Mouse (Mus musculus) cerebellum, postnatal 36 days (tissue): Measurements from ENCODE around the gene Agxt2.

Experiments used
- DNase-seq, 2 experiments: peaks; one replicate each; pipeline ENCODE4 v3.0.0; 2021 to 2022; ENCODE audit warnings: mixed read lengths in 2 of 2

Agxt2 gene

DNA sequence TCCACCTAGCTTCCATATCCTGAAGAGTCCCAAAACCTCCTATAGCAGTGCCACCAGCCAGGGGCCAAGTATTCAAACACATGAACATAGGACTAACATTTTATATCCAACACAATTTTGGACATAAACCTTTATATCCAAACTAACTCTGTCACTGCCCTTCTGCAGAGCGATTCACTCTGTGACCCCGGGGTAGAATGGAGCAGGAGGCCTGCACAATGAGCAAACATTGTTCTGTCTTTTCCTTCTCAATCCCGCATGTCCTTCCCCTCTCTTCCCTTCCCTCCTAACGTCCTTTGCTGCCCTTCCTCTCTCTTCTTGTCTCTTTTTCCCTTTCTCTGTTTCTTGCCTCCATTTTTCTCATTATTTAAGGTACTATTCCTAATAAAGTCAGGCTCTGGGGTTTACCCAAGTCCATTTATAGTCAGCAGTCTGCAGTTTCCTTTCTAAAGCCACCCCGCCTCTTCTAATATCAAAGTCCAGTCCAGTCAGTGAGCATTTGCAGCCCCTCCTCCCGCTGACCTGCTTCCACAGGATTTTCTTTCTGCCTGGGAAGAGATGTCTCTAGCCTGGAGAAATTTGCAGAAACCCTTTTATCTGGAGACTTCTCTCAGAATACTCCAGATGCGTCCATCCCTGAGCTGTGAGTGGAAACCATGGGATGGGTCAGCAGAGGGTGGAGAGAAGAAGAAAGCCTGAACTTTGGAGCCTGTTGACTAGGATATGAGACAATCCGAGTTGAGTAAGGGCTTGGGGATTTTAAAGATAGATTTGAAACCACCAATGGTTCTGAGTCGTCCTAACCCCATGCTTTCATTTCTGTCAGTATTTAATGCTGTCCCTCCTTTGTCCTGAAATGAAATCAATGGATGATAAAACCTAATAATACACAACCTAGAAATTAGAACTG, at the start of gene Agxt2:
TSS of gene Agxt2 (plus strand) at position 494 of the 910 bp plus-strand sequence.
- DNase-seq, result no peak

DNA sequence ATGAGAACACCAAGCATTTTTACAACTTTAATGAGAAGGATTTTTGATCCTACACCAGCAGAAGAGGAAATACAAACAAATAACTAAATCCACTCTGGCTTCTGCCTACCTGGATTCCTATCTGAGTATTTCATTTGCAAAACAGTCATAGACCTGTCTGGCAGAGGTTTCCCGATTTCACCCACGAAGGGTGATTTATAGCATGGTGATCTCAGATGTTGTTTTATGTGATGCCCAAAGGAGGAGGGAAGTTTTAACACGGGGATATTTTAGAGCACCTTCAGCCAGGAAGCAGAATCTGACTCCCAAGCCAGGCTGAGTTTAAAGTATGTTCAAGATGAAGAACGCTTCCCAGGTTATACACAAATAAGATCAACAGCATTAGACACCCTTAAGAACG, 46.5 kb upstream of the Agxt2 start:
- no peak for DNase-seq

DNA sequence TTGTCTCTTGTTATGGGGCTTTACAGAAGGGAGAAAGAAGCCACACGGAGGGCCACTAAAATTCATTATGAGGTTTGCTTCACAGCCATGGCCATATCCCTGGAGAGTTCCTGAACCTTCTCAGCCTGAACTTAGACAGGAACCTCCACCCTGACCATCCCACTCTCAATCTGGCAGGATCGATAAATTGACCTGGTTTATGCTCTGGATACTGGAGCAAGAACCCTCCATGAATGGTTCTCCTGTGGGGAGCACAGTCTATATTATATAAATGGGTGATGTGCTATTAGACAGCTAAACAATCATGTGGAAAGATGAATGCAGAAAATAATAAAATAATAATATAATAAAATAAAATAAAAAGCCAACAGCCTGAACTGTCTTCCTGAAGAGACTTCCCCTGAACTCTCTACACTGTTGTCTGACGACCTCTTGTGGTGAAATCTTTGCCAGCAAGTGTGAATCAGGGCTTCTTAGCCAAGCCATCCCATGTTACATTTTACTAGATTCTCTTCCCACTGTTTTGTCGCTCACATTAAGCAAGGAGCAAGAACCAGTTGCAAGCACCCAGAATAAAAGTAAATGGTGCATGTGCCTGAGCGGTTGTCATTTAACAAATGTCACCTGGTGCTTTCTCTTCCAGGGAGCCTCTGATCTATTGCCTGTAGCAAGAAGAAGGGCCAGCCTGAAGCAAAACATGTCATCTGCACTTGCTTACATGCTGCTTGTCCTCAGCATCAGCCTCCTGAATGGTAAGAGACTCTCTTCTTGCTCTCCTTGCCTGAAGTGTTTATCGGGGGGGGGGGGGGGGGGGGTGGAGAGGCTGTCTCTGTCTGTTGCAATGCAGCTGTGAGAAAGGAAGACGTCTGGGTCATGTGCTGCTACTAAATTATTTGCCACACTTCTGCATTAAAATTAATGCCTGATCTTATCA, 44.5 kb upstream of the Agxt2 start:
- peak; percentile 13 to 17 for DNase-seq

DNA sequence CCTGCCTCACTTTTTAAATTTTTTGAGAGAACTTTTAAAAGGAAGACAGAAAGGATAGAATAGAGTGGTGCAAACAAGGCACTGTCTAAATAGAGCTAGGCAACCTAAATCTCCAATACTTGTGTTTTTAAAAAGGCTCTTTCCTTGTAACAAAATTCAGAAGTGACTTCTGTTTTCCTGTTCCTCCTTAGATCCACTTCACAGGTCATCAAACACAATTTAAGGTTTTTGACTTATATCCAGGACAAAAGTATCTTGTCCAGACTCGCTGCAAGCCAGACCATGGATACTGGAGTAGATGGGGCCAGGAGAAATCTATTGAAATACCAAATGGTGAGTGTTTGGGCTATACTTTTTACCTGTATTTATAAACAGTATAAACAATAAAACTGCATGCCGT, 33.3 kb upstream of the Agxt2 start, which contains the start of gene Gm21973:
TSS of gene Gm21973 (plus strand) at position 301 of the 400 bp plus-strand sequence.
- no peak for DNase-seq

DNA sequence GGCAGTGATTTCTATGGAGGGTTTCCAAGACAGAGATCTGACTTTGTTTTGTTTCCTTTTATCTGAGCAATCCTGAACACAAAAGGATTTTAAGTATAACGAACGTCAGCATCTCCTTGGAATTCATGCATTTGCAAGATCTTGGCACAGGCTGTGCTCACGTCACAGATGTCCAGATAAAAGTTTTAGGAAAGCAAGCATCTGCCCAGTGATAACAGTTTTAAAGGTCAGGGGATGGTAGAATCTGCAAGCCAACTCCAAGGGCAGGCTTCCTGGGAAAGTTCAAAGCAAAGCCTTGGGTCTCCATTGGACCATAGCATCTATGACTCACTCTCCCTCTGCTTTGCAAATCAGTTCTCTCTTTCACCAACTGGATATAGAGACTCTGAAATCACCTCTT, 27.7 kb upstream of the Agxt2 start:
- no peak for DNase-seq

DNA sequence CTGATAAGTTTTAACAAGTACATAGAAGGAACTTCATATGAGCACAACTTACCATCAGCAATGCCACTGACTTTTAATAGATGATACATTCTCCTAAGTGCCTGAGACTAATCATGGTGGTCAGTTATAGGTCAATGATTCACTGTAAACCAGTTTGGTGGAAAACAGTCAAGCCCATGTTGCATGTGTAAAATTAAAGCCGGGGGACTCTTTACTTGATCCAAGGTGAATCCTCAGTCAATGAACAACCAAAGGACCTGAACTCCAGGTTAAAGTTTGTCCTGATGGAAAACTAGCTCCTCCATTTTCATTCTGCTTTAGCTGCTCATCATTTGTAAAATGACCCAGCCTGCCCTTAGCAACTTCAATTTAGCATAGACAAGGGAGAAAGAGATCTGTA, 25.8 kb upstream of the Agxt2 start:
- no peak for DNase-seq

DNA sequence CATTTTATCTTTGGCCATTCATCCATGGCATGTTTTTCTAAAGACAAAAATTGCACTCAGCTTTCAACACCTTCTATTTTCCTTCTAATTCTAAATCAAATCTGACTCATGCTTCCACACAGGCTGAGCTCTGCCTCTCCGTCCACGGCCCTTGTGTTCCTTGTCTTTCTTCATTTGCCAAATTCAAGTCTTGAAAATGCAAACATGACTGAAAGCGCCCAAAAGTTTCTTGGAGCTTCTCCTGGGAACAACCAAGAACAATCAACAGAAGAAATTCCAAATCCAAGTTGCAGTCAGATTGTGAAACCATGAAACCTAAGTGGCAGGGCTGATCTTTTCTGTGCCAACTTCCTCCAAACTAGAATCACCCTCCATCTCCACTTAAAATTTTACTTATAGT, 19.7 kb upstream of the Agxt2 start:
- DNase-seq, result no peak

DNA sequence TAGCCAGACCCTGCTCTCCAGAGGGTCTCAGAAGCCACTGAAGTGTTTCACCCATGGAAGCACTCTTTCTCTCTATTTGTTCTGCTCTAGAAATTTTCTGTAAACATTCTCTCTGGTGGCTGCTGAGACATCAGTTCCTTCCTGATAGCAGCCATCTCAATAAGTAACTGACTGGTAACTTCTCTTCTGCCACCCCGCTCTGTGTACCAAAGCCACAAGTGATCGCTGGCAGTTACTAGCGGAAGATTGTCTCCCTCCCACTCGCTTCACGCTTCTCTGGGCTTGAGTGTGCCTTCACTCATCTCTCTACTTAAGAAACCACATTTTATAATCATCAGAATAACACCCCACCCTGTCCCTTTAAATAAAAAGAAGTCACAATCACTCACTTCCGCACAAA, 11.3 kb upstream of the Agxt2 start:
- no peak for DNase-seq

DNA sequence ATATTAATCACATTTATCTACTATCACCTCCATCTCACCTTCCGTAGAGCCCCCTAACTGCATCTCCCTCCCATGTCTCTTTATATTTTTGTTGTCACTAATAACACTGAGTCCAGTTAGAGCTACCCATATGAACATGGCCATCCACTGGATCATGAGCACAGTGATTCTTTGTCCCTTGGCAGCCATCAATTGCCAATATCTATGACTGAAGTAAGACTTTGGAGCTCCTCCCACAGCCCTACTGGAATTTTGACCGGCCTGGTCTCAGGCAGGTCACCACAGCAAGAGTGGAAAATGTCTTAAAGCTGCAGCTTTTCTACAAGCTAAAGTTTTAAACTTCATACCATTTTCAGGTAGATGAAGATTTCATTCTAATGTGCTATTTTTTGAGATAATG, 8.0 kb downstream of the Agxt2 start:
- DNase-seq, result no peak

DNA sequence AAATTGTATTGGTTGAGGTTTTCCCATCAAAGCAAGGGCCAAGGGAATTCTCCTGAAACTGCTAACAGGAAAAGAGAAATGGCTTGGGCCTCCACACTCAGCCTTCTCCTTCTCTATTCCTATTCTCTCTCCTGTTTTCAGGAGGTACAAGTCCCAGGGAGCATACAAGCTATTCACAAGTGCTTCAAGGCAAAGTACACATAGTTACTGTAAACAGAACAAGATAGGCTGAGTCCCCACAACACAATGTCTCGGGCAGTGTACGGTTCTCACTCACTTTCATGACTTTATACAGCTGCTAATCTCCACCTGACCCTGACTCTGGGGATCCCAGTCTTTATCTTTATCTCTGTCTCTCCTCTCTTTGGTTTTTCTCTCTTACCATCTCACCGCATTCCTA, 17.1 kb downstream of the Agxt2 start:
- no peak for DNase-seq

DNA sequence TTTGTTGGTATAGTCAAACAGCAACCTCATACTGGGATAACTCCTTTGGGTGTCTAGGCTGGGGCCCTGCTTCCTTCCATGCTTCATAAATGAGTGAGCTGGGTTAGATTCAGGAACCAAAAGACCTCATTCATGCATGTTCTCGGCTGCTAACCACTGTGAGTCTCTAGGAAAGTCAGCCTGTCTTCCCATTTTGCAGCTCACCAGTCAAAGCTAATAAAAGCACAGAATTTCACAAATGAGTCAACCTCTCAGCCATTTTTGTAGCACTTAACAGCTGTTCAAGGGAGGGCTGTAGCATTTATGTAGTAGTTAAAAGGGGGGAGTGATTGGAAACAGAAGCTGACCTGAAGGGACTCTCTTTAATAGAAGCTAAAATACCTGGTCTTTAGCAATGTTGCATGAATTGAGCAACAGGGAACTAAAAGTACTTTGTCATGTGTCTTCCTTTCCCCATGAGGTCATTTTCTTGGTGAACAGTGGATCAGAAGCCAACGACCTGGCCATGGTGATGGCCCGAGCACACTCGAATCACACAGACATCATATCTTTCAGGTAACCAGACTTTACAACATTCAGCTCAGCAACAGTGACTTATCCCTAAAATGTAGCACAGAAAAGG, 20.1 kb downstream of the Agxt2 start:
- DNase-seq, result no peak

DNA sequence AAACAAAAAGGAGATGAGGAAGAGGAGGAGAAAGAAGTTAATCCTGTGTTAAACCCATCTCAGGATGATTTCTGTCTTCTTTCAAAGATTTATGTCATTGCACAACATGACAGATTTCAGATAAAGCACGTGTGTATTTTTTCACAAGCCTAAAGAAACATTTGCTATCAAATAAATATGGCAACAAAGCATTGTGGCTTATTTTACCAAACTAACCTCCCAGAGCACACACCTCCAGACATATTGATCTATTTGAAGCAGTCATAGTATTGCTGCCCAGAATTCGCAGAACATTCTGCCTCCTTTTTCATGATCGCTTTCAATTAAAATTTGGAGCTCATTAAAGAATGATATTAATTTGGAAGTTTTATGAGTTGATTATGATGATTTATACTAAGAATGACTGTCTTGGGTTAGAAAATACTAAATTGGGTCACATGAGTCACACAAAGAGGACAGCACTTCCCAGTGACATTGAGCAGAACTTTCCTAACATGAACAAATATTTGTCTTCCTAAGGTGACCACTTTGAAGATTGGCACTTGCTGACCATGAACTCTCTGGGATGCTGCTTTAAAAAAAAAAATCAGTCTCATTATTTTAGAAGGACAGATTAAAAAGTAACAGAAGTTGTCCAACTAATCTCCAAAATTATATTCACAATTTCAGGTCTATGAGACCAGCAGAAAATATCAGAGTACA, 21.6 kb downstream of the Agxt2 start:
- DNase-seq, result no peak

DNA sequence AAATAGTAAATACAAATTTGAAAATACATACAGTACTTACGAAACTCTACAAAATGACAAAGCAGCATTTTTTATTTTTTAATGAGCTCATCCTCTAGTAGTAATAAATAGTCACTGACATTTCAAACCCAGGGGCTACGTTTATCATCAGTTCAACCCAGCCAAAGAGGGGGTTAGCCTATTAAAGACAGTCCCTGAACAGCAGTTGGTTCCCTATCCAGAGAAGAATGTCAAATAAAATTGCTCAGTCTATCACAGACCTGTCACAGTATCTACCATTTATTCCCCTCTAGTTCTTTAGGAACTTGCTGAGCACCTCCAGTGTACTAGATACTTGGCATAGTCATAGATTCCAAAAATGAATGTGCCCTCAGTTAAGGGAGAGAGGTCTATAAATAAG, 28.9 kb downstream of the Agxt2 start:
- no peak for DNase-seq

DNA sequence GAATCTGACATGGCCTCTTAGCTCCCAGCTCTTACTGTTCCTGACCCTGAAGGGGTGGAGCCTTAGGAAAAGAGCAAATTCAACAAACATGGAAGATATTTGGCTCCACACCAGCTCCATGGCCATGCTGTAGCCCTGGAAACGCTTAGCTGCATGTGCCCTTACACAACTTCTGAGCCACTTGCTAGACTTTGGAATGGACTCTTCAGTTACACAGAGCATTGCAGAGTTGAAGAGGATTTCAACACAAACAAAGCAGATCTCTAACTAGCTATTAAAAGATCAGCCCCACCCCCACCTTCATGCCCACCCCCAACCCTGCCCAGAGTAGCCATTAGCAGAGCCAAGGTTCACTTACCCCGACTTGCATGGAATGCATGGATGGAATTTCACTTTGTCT, 41.5 kb downstream of the Agxt2 start:
- DNase-seq, result no peak

DNA sequence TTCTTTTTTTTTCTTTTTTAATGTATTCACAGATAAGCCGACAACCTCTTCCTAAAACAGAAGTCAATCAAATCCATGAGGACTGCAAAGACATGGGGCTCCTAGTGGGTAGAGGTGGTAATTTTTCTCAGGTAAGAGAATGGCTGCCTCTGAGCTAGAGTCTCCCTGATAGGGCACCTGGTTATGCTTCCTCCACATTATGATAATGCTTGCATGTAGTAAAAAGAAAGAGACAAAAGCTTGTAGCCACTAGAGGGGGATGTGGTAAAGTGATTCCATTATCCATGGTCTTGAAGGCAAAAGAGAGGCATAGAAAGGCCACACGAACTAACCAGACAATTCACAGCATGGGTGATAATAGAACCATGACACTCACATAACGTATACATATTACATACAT, 42.1 kb downstream of the Agxt2 start:
- no peak for DNase-seq

DNA sequence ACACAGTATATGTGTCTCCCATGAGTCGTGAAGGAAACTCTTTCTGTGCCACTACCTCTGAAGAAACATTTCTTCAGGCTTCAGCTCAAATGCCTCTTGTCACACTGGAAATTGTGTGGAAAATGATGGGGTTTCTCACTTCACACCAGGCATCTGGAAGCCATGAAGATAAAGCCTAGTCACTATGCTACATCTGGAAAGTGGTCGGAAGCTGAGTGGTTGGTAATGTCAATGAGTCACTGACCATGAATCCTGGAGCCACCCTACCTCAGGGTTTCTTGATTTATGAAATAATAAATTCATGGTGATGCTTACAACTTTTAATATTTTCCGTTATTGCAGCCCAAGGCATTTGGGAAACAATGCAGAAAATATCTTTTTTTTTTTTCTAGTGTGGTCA, 51.5 kb downstream of the Agxt2 start:
- DNase-seq, result no peak

DNA sequence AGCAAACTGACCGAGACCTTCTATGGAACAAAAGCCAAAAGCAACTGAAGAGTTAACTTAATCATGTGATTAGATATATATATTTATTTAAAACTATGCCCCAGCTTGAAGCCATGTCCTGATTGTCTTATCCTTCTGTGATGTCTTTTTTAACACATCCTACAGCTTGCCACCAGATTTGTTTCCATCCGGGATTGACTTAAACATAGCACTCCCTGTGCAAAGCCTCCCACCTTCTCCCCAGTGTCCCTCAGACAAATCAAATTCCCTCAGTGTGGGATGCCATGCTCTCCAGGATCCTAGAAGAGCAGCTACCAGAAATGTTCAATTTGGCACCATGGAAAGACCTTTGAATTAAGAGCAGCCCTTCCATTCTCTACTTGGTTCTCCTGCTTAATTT, 52.5 kb downstream of the Agxt2 start:
- no peak for DNase-seq

DNA sequence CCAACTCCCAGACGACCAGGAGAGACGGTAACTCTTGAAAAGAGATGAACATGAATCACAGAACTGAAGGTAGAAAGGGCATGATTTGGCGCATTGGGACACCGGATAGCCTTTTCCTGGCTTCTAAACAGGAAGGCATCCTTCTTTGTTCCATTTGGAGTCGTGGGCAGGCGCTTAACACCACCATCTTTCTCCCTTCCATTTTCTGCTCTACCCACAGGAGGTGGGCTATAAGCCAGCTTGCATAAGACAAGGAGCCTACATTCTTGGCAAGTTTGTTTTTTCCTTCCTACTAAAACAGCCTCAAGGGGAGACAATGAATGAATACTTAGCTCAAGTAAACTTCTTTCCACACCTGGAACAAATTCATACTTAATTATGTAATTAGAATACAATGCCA, 55.3 kb downstream of the Agxt2 start:
- no peak for DNase-seq

DNA sequence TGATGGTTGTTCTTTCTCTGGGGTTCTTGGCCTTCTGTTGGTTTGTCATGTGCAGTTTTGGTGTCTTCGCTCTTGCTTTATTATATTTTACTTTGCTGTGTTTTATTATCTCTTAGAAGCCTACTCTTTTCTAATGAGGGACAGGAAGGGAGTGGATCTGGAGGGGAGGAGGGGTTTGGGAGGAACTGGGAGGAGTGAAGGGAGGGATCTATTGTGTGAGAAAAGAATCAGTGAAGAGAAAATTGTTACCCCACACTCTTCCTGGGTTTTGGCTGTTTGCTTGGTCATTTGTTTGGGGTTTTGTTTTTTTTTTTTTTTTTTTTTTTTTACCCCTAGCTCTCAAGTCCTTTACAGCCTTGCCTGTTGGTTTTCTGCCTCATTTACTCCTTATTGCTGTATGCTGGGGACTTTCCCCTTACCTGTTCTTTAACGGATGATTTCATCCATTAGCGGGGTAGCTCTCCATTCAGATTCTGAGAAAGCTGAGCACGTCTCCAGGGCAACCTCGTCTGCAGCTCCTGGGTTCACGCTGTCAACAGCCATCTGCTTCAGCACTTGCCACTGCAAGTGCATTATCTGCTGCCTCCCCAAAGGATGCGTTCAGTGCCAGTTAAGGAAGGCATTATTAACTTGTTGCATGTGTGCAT, 62.9 kb downstream of the Agxt2 start:
- no peak for DNase-seq

DNA sequence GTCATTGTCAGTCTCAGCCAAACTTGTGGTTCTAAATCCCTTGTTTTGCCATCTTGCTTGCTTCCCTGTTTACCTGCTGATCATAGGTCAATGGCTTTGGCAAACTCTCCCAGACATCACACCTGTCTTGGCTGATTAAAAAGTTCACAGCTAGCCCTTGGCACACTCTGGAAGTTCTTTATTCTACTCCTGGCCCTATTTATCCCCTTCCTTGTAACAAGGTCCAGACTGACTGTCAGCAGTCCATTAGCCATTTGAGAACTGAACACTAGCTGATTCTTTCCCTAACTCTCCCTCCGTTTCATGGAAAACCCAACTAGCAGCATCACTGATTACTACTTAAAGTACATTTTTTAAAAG, 63.4 kb downstream of the Agxt2 start:
- DNase-seq, result no peak

DNA sequence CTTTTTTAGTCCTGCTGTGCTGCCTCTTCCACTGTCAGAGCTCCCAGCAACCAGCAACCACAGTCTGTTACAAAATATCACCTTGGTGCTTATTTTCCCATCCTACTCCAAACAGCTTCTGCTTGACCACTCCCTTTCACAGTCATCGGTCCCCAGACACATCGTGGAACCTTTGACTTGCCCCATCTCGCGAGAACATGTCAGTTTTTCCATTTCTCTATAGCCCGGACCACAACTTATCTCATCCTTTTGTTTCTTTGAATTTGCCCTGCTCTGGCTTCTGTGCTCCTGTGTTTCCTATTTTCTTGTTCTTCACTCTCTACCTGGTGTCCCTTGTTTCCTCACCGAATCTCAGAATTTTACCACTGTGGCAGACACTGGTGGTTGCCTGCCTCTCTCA, 67.8 kb downstream of the Agxt2 start:
- DNase-seq, result no peak
